Mouse (Mus musculus): Measurements from ENCODE around the gene Abi2. TPM values are rescaled to one million over a fixed set of nuclear protein-coding genes. Genes with fewer than 3 reads are reported as not detected.

Abi2 gene
- 76.8 and 90.7 TPM in 2 replicates for polyA plus RNA-seq (2014; fragmentation: Nextera tagmentation; extraction: Ambion mirVana)

- under 1% methylated on average over 46 of the region's 69 CpGs for WGBS
- Histone ChIP-seq H3K9me3 (ENCODE audit: control insufficient read depth, low read length) (no peaks in the 10 kb centered on the region), H3K27ac (peak within 1 kb of the TSS; percentile 97), H3K4me3 (replicated peaks; ENCODE audit: low read length) (peak within 1 kb of the TSS; percentile 72), H3K27me3 (ENCODE audit: control insufficient read depth, insufficient read depth, low read length) (no peaks in the 10 kb centered on the region), H3K4me1 (replicated peaks; ENCODE audit: control insufficient read depth, insufficient read depth, low read length) (peaks cover 20% of the 10 kb centered on the region), H3K9ac (peak within 1 kb of the TSS; percentile 95), H3K4me2 (replicated peaks) (peak within 1 kb of the TSS; percentile 63), H3K36me3 (replicated peaks; ENCODE audit: control insufficient read depth, insufficient read depth) (no peaks in the 10 kb centered on the region)
- ATAC-seq (ENCODE audit: low FRiP score) (peak; percentile 94), DNase-seq (ENCODE audit: low spot score) (peak; percentile 95)
Measured at GRCm38 (mm10) chr1:60409168-60409828, at the start of gene Abi2. Abi2 (plus strand) TSS chr1:60409619.

- H3K4me3 ChIP-seq (replicated peaks; ENCODE audit: low read length), result no peak overlapping the region
- no peaks in the 10 kb centered on the region for H3K27me3 ChIP-seq (ENCODE audit: control insufficient read depth, insufficient read depth, low read length)
- ATAC-seq (ENCODE audit: low FRiP score), result no peak
- 100% methylated on average over 1 of the region's 1 CpGs for WGBS
- no peak overlapping the region for H3K27ac ChIP-seq
- H3K4me2 ChIP-seq (replicated peaks), result no peak overlapping the region
- no peaks in the 10 kb centered on the region for H3K4me1 ChIP-seq (replicated peaks; ENCODE audit: control insufficient read depth, insufficient read depth, low read length)
- no peak for DNase-seq (ENCODE audit: low spot score)
- no peak overlapping the region for H3K9ac ChIP-seq
- H3K36me3 ChIP-seq (replicated peaks; ENCODE audit: control insufficient read depth, insufficient read depth), result peaks cover 4% of the 10 kb centered on the region; the same call in 1 of the 2 replicates
- H3K9me3 ChIP-seq (ENCODE audit: control insufficient read depth, low read length), result no peaks in the 10 kb centered on the region
Measured at GRCm38 (mm10) chr1:60361626-60362025, 47.8 kb upstream of the Abi2 start.

DNA sequence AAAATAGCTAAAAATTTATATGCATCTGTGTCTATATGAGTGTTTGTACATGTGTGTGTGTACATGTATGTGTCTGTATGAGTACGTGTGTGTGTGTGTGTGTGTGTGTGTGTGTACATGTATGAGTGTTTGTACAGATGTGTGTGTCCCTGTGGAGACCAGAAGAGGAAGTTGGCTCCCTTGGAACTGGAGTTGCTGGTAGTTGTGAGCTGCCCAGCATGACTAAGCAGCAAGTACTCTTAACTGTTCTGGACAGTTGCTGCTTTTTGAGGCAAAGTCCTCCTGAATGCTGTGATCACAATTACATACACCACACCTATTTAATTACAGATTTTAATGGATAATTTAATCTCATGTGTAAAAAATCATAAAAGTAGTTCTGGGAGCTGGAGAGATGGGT, 32.9 kb upstream of the Abi2 start:
- H3K9ac ChIP-seq, result no peak overlapping the region
- H3K27me3 ChIP-seq (ENCODE audit: control insufficient read depth, insufficient read depth, low read length), result no peaks in the 10 kb centered on the region
- H3K4me2 ChIP-seq (replicated peaks), result no peak overlapping the region
- H3K4me1 ChIP-seq (replicated peaks; ENCODE audit: control insufficient read depth, insufficient read depth, low read length), result no peaks in the 10 kb centered on the region
- H3K4me3 ChIP-seq (replicated peaks; ENCODE audit: low read length), result no peak overlapping the region
- ATAC-seq (ENCODE audit: low FRiP score) (no peak), DNase-seq (ENCODE audit: low spot score) (no peak)
- H3K9me3 ChIP-seq (ENCODE audit: control insufficient read depth, low read length), result no peaks in the 10 kb centered on the region
- H3K36me3 ChIP-seq (replicated peaks; ENCODE audit: control insufficient read depth, insufficient read depth), result peaks cover 14% of the 10 kb centered on the region
- H3K27ac ChIP-seq, result no peak overlapping the region
- WGBS, result 92% methylated on average over 1 of the region's 1 CpGs

- 99% methylated on average over 3 of the region's 3 CpGs for WGBS
- no peak overlapping the region for H3K9ac ChIP-seq
- ATAC-seq (ENCODE audit: low FRiP score), result no peak
Measured at GRCm38 (mm10) chr1:60381910-60382309, 27.5 kb upstream of the Abi2 start.

DNA sequence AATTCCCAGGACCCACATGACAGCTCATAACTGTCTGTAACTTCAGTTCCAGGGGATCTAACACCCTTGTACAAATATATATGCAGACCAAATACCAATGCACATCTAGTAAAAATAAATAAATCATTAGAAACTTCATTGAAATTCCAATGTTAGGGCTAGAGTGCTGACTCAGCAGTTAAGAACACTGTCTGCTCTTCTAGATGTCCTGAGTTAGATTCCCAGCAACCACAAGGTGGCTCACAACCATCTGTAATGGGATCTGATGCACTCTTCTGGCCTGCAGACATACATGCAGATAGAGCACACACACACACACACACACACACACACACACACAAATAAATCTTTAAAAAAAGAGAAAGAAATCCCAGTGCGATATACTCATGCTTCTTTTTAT, 4.6 kb upstream of the Abi2 start:
- no peak overlapping the region for H3K9ac ChIP-seq
- H3K4me3 ChIP-seq (replicated peaks; ENCODE audit: low read length), result no peak overlapping the region
- no peak overlapping the region for H3K4me2 ChIP-seq (replicated peaks)
- DNase-seq (ENCODE audit: low spot score), result no peak
- 100% methylated on average over 1 of the region's 1 CpGs for WGBS
- H3K9me3 ChIP-seq (ENCODE audit: control insufficient read depth, low read length), result no peaks in the 10 kb centered on the region
- H3K36me3 ChIP-seq (replicated peaks; ENCODE audit: control insufficient read depth, insufficient read depth), result no peaks in the 10 kb centered on the region
- ATAC-seq (ENCODE audit: low FRiP score), result no peak
- no peak overlapping the region for H3K27ac ChIP-seq
- H3K4me1 ChIP-seq (replicated peaks; ENCODE audit: control insufficient read depth, insufficient read depth, low read length), result no peaks in the 10 kb centered on the region
- H3K27me3 ChIP-seq (ENCODE audit: control insufficient read depth, insufficient read depth, low read length), result no peaks in the 10 kb centered on the region

More at GRCm38 (mm10) chr1:60381910-60382309, 27.5 kb upstream of the Abi2 start:
- Histone ChIP-seq H3K4me1 (replicated peaks; ENCODE audit: control insufficient read depth, insufficient read depth, low read length) (no peaks in the 10 kb centered on the region), H3K27ac (no peak overlapping the region), H3K36me3 (replicated peaks; ENCODE audit: control insufficient read depth, insufficient read depth) (peaks cover 3% of the 10 kb centered on the region; the same call in 1 of the 2 replicates), H3K4me2 (replicated peaks) (no peak overlapping the region), H3K9me3 (ENCODE audit: control insufficient read depth, low read length) (no peaks in the 10 kb centered on the region), H3K27me3 (ENCODE audit: control insufficient read depth, insufficient read depth, low read length) (no peaks in the 10 kb centered on the region), H3K4me3 (replicated peaks; ENCODE audit: low read length) (no peak overlapping the region)
- no peak for DNase-seq (ENCODE audit: low spot score)

DNA sequence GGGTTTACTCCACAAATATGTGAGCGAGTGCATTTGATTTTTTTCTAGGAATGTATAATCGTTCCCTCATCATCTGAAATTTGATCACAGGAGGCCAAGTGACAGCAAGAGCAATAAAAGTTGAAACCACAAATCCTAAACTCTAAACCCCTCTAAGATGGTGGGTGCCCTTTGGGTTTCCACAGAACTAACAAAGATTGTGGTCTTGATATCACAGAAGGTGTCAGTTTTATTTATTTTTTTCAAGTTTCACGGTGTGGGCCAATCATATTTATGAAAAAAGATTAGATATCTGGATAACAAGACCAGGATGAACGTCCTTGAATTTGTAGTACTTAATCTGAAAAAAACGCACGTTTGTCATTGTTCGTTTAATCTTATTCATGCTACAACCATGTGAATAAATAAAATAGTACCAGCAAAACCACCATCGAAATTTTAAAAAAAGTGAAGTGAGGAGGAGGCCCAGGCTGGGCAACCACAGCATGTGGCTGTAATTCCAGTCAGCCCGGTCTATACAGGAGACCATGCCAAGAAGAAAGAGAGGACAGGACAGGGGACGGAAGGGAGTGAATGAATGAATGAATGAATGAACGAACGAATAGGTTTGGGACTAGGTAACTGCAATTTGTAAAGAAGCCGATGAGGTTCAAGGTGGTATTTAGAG, 785 bp upstream of the Abi2 start:
- no peaks in the 10 kb centered on the region for H3K9me3 ChIP-seq (ENCODE audit: control insufficient read depth, low read length)
- H3K27me3 ChIP-seq (ENCODE audit: control insufficient read depth, insufficient read depth, low read length), result no peaks in the 10 kb centered on the region
- DNase-seq (ENCODE audit: low spot score) (peak; percentile 26), ATAC-seq (ENCODE audit: low FRiP score) (peak; percentile 58)
- peaks cover 20% of the 10 kb centered on the region for H3K4me1 ChIP-seq (replicated peaks; ENCODE audit: control insufficient read depth, insufficient read depth, low read length)
- H3K4me2 ChIP-seq (replicated peaks), result peak overlapping the region; percentile 63
- peak overlapping the region; percentile 97 for H3K27ac ChIP-seq
- no peaks in the 10 kb centered on the region for H3K36me3 ChIP-seq (replicated peaks; ENCODE audit: control insufficient read depth, insufficient read depth)
- WGBS, result 16% methylated on average over 13 of the region's 13 CpGs
- H3K9ac ChIP-seq, result peak overlapping the region; percentile 95
- peak overlapping the region; percentile 72 for H3K4me3 ChIP-seq (replicated peaks; ENCODE audit: low read length)

GRCm38 (mm10) chr1:60409928-60410817, 754 bp downstream of the Abi2 start:
- Histone ChIP-seq H3K9ac (peak overlapping the region; percentile 95), H3K4me3 (replicated peaks; ENCODE audit: low read length) (peak overlapping the region; percentile 72), H3K4me1 (replicated peaks; ENCODE audit: control insufficient read depth, insufficient read depth, low read length) (peaks cover 22% of the 10 kb centered on the region), H3K27ac (peak overlapping the region; percentile 97), H3K4me2 (replicated peaks) (peak overlapping the region; percentile 54), H3K36me3 (replicated peaks; ENCODE audit: control insufficient read depth, insufficient read depth) (no peaks in the 10 kb centered on the region), H3K9me3 (ENCODE audit: control insufficient read depth, low read length) (no peaks in the 10 kb centered on the region), H3K27me3 (ENCODE audit: control insufficient read depth, insufficient read depth, low read length) (no peaks in the 10 kb centered on the region)
- 2% methylated on average over 36 of the region's 54 CpGs for WGBS
- DNase-seq (ENCODE audit: low spot score) (peak; percentile 38), ATAC-seq (ENCODE audit: low FRiP score) (peak; percentile 82)

GRCm38 (mm10) chr1:60416724-60417123, 7.3 kb downstream of the Abi2 start:
- no peak overlapping the region for H3K9ac ChIP-seq
- DNase-seq (ENCODE audit: low spot score) (no peak), ATAC-seq (ENCODE audit: low FRiP score) (no peak)
- no peaks in the 10 kb centered on the region for H3K9me3 ChIP-seq (ENCODE audit: control insufficient read depth, low read length)
- H3K27me3 ChIP-seq (ENCODE audit: control insufficient read depth, insufficient read depth, low read length), result no peaks in the 10 kb centered on the region
- H3K4me1 ChIP-seq (replicated peaks; ENCODE audit: control insufficient read depth, insufficient read depth, low read length), result peaks cover 10% of the 10 kb centered on the region
- H3K4me3 ChIP-seq (replicated peaks; ENCODE audit: low read length), result no peak overlapping the region
- WGBS, result 62% methylated on average over 3 of the region's 3 CpGs
- no peak overlapping the region for H3K4me2 ChIP-seq (replicated peaks)
- H3K36me3 ChIP-seq (replicated peaks; ENCODE audit: control insufficient read depth, insufficient read depth), result no peaks in the 10 kb centered on the region
- H3K27ac ChIP-seq, result no peak overlapping the region

- no peak overlapping the region for H3K4me3 ChIP-seq (replicated peaks; ENCODE audit: low read length)
- 0 out of 2 replicates have a peak, but pooled peaks cover 3% of the 10 kb centered on the region for H3K4me1 ChIP-seq (replicated peaks; ENCODE audit: control insufficient read depth, insufficient read depth, low read length)
- H3K9me3 ChIP-seq (ENCODE audit: control insufficient read depth, low read length), result no peaks in the 10 kb centered on the region
- no peak for ATAC-seq (ENCODE audit: low FRiP score)
- no peak overlapping the region for H3K27ac ChIP-seq
- DNase-seq (ENCODE audit: low spot score), result no peak
- H3K36me3 ChIP-seq (replicated peaks; ENCODE audit: control insufficient read depth, insufficient read depth), result no peaks in the 10 kb centered on the region
- no peak overlapping the region for H3K4me2 ChIP-seq (replicated peaks)
- WGBS, result 89% methylated on average over 1 of the region's 1 CpGs
- no peak overlapping the region for H3K9ac ChIP-seq
- no peaks in the 10 kb centered on the region for H3K27me3 ChIP-seq (ENCODE audit: control insufficient read depth, insufficient read depth, low read length)
Measured at GRCm38 (mm10) chr1:60423882-60424281, 14.5 kb downstream of the Abi2 start.

All from hindbrain, embryonic 14.5 days (tissue).